Mouse (Mus musculus): Measurements from ENCODE around the gene Itsn1. TPM values are rescaled to one million over a fixed set of nuclear protein-coding genes. Genes with fewer than 3 reads are reported as not detected.

Itsn1 gene
- polyA plus RNA-seq, 1 experiment, result 35.8 TPM

GRCm38 (mm10) chr16:91747567-91747966, 18.5 kb downstream of the Itsn1 start:
- TF ChIP-seq GATA1 (IDR thresholded peaks at IDR 0.05; ENCODE audit: low read length), result no peak

- no peak for TF ChIP-seq GATA1 (IDR thresholded peaks at IDR 0.05; ENCODE audit: low read length)
Measured at GRCm38 (mm10) chr16:91751644-91752385, 22.7 kb downstream of the Itsn1 start.

- TF ChIP-seq GATA1 (IDR thresholded peaks at IDR 0.05; ENCODE audit: low read length), result no peak
Measured at GRCm38 (mm10) chr16:91753611-91754010, 24.5 kb downstream of the Itsn1 start.

GRCm38 (mm10) chr16:91754957-91755356, 25.9 kb downstream of the Itsn1 start:
- no peak for TF ChIP-seq GATA1 (IDR thresholded peaks at IDR 0.05; ENCODE audit: low read length)

GRCm38 (mm10) chr16:91761202-91761601, 32.1 kb downstream of the Itsn1 start:
- TF ChIP-seq GATA1 (IDR thresholded peaks at IDR 0.05; ENCODE audit: low read length), result no peak

- no peak for TF ChIP-seq GATA1 (IDR thresholded peaks at IDR 0.05; ENCODE audit: low read length)
Measured at GRCm38 (mm10) chr16:91761761-91762160, 32.7 kb downstream of the Itsn1 start.

GRCm38 (mm10) chr16:91762476-91762875, 33.4 kb downstream of the Itsn1 start:
- TF ChIP-seq GATA1 (IDR thresholded peaks at IDR 0.05; ENCODE audit: low read length), result no peak

- TF ChIP-seq GATA1 (IDR thresholded peaks at IDR 0.05; ENCODE audit: low read length), result no peak
Measured at GRCm38 (mm10) chr16:91763975-91764374, 34.9 kb downstream of the Itsn1 start.

- no peak for TF ChIP-seq GATA1 (IDR thresholded peaks at IDR 0.05; ENCODE audit: low read length)
Measured at GRCm38 (mm10) chr16:91764414-91764813, 35.3 kb downstream of the Itsn1 start.

GRCm38 (mm10) chr16:91765121-91765815, 36.2 kb downstream of the Itsn1 start:
- TF ChIP-seq GATA1 (IDR thresholded peaks at IDR 0.05; ENCODE audit: low read length), result no peak

- TF ChIP-seq GATA1 (IDR thresholded peaks at IDR 0.05; ENCODE audit: low read length), result no peak
Measured at GRCm38 (mm10) chr16:91765816-91766210, 36.7 kb downstream of the Itsn1 start.

- TF ChIP-seq GATA1 (IDR thresholded peaks at IDR 0.05; ENCODE audit: low read length), result no peak
Measured at GRCm38 (mm10) chr16:91767165-91767701, 38.2 kb downstream of the Itsn1 start.

- TF ChIP-seq GATA1 (IDR thresholded peaks at IDR 0.05; ENCODE audit: low read length), result no peak
Measured at GRCm38 (mm10) chr16:91768586-91768985, 39.5 kb downstream of the Itsn1 start.

GRCm38 (mm10) chr16:91769911-91770310, 40.8 kb downstream of the Itsn1 start:
- TF ChIP-seq GATA1 (IDR thresholded peaks at IDR 0.05; ENCODE audit: low read length), result no peak

GRCm38 (mm10) chr16:91770662-91771061, 41.6 kb downstream of the Itsn1 start:
- no peak for TF ChIP-seq GATA1 (IDR thresholded peaks at IDR 0.05; ENCODE audit: low read length)

GRCm38 (mm10) chr16:91771334-91771733, 42.3 kb downstream of the Itsn1 start:
- no peak for TF ChIP-seq GATA1 (IDR thresholded peaks at IDR 0.05; ENCODE audit: low read length)

GRCm38 (mm10) chr16:91772586-91772985, 43.5 kb downstream of the Itsn1 start:
- TF ChIP-seq GATA1 (IDR thresholded peaks at IDR 0.05; ENCODE audit: low read length), result no peak
